Mouse (Mus musculus) kidney, postnatal 0 days (tissue): ENCODE measurements around the gene Dyrk3. TPM values are rescaled to one million over a fixed set of nuclear protein-coding genes. Genes with fewer than 3 reads are reported as not detected.
A peak's percentile ranks its signal among the peaks of the same experiment; 100 is the strongest.
"Not testable (repeated sequence)": the region's sequence is repeated elsewhere in the genome, so short reads cannot be mapped to it uniquely, and the experiment has no call there.

ENCODE experiments used
- ATAC-seq: fragments of 200-750 bp; cut with Nextera tagmentation; replicated peaks from 2 replicates; pipeline ENCODE4 v1.8.0; 2017; ENCODE audit warnings: low read depth, moderate number of reproducible peaks, moderate TSS enrichment, moderate library complexity; ENCODE audit not compliant: low FRiP score
- DNase-seq: peaks from one replicate; pipeline ENCODE4 v3.0.0-alpha.2; 2016; ENCODE audit warnings: low spot score
- H3K27ac ChIP-seq: fragments of 300-500 bp; sonication (generic); 2 replicates; pipeline ENCODE4 v1.5.1; 2014; ENCODE audit warnings: mild to moderate bottlenecking
- H3K27me3 ChIP-seq: fragments of 300-500 bp; sonication (generic); 2 replicates; pipeline ENCODE4 v1.6.1; 2014; ENCODE audit warnings: low read length, mixed read lengths; ENCODE audit not compliant: insufficient read depth
- H3K36me3 ChIP-seq: fragments of 300-500 bp; sonication (generic); 2 replicates; pipeline ENCODE4 v1.6.1; 2014; ENCODE audit warnings: low read length, mixed read lengths; ENCODE audit not compliant: insufficient read depth
- H3K4me1 ChIP-seq: fragments of 300-500 bp; sonication (generic); replicated peaks from 2 replicates; pipeline ENCODE4 v1.6.1; 2014; ENCODE audit warnings: antibody characterized with exemption, low read length, mixed read lengths; ENCODE audit not compliant: insufficient read depth
- H3K4me2 ChIP-seq: fragments of 300-500 bp; sonication (generic); 2 replicates; pipeline ENCODE4 v1.6.1; 2014; ENCODE audit warnings: mild to moderate bottlenecking, low read length, moderate library complexity, mixed read lengths
- H3K4me3 ChIP-seq: fragments of 300-500 bp; sonication (generic); replicated peaks from 2 replicates; pipeline ENCODE4 v1.5.1; 2014; ENCODE audit warnings: low read depth, low read length
- H3K9ac ChIP-seq: fragments of 300-500 bp; sonication (generic); 2 replicates; pipeline ENCODE4 v1.6.1; 2014; ENCODE audit warnings: low read depth, low read length
- H3K9me3 ChIP-seq: fragments of 300-500 bp; sonication (generic); replicated peaks from 2 replicates; pipeline ENCODE4 v1.6.1; 2016; ENCODE audit warnings: low read length, inconsistent platforms, mixed read lengths
- CTCF ChIP-seq: IDR thresholded peaks from 2 replicates; pipeline ENCODE4 v1.5.1; 2016; ENCODE audit warnings: antibody characterized with exemption, low read depth, mild to moderate bottlenecking, moderate library complexity
- WGBS: fragments of 180-500 bp; shearing (Covaris S2); extraction: QIAGEN DNeasy Blood & Tissue Kit; methylation state at CpG from one replicate; pipeline ENCODE4 v1.1.7; 2014; 5-methylcytosine and 5-hydroxymethylcytosine counted together
- polyA plus RNA-seq: library from polyadenylated mRNA; unstranded; fragments of >200 nt; fragmentation: Nextera tagmentation; extraction: Ambion mirVana; gene quantifications from 2 replicates; pipeline ENCODE4 v1.2.1, GENCODE M21; 2015

Gene Dyrk3
- polyA plus RNA-seq, 1 experiment from 2014 or later, result 5.2 TPM

GRCm38 (mm10) chr1:131161091-131161490 is 23.0 kb upstream of the Dyrk3 start:
- no peak for TF ChIP-seq CTCF
- Histone ChIP-seq H3K4me2 (no peak overlapping the region), H3K9me3 (no peaks in the 10 kb centered on the region), H3K27ac (no peak overlapping the region), H3K9ac (no peak overlapping the region), H3K4me3 (no peak overlapping the region), H3K4me1 (no peaks in the 10 kb centered on the region), H3K36me3 (peaks cover 46% of the 10 kb centered on the region), H3K27me3 (no peaks in the 10 kb centered on the region)
- DNase-seq (no peak), ATAC-seq (no peak)
- 82% methylated on average over 11 of the region's 11 CpGs for WGBS

DNA sequence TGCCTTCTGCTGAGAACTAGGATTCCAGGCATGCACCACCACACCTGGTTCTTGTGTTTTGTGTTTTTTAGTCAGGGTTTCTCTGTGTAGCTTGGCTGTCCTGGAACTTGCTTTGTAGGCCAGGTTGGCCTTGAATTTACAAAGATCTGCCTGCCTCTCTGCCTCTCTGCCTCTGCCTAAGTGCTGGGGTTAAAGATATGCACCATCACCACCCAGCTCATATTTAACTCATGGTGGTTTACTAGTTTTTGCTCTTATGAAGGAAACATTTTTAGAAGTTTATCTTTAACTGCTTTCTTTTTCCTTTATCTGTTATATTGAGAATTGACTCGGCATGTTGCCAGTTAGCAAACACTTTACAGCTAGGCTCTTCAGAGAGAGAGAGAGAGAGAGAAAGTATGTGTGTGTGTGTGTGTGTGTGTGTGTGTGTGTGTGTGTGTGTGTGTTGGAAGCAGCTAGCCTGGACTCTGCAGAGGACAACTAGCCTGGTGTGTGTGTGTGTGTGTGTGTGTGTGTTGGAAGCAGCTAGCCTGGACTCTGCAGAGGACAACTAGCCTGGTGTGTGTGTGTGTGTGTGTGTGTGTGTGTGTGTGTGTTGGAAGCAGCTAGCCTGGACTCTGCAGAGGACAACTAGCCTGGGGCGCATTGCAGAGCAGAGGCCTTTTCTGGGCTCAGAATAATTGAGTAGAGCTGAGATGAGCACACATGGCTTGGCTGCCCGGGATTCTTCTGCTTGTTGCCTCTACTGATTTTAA is 21.6 kb upstream of the Dyrk3 start:
- not testable (repeated sequence) for ATAC-seq, H3K4me3 ChIP-seq, H3K27ac ChIP-seq, H3K9ac ChIP-seq, H3K27me3 ChIP-seq, H3K4me2 ChIP-seq, DNase-seq, H3K9me3 ChIP-seq, H3K4me1 ChIP-seq
- peaks cover 44% of the 10 kb centered on the region for H3K36me3 ChIP-seq
- 81% methylated on average over 3 of the region's 3 CpGs for WGBS

DNA sequence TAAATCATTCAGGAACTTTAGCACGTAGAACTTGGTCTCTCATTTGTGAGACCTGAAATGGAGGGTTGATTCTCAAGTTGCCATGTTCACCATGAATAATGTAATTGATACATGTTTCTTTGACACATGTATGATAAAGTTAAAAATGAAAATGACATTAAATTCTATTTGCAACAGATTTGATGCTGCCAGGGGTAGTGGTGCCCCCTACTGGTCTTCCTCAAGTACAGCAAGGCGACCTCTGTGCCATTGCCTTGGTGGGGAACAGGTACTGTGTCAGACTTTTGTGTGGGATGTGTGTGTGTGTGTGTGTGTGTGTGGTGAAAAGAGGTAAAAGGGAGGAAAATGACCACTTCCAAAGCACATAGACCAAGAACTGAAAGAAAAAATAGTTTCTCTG is 17.3 kb upstream of the Dyrk3 start:
- no peak overlapping the region for H3K4me3 ChIP-seq
- H3K9me3 ChIP-seq, result no peaks in the 10 kb centered on the region
- DNase-seq (peak; percentile 49), ATAC-seq (no peak)
- no peaks in the 10 kb centered on the region; the same call in 1 of the 2 replicates for H3K4me1 ChIP-seq
- peak; percentile 90 for TF ChIP-seq CTCF
- H3K27ac ChIP-seq, result no peak overlapping the region
- peaks cover 12% of the 10 kb centered on the region; the same call in 1 of the 2 replicates for H3K36me3 ChIP-seq
- no peak overlapping the region for H3K4me2 ChIP-seq
- 66% methylated on average over 2 of the region's 2 CpGs for WGBS
- H3K27me3 ChIP-seq, result no peaks in the 10 kb centered on the region
- no peak overlapping the region for H3K9ac ChIP-seq

GRCm38 (mm10) chr1:131153018-131153629 is 15.0 kb upstream of the Dyrk3 start, which contains the start of gene Eif2d:
Gene Eif2d (plus strand): TSS chr1:131153181.
- Histone ChIP-seq H3K4me2 (peak within 1 kb of the TSS; percentile 81), H3K9ac (peak within 1 kb of the TSS; percentile 80), H3K27me3 (no peaks in the 10 kb centered on the region), H3K4me1 (no peaks in the 10 kb centered on the region; the same call in 1 of the 2 replicates), H3K36me3 (0 out of 2 replicates have a peak, but pooled peaks cover 4% of the 10 kb centered on the region), H3K9me3 (no peaks in the 10 kb centered on the region), H3K27ac (peak within 1 kb of the TSS; percentile 68; the same call in 1 of the 2 replicates), H3K4me3 (peak within 1 kb of the TSS; percentile 74)
- TF ChIP-seq CTCF, result no peak
- DNase-seq, result peak; percentile 92
- under 1% methylated on average over 27 of the region's 27 CpGs for WGBS
- peak; percentile 97 for ATAC-seq

- H3K4me1 ChIP-seq, result no peaks in the 10 kb centered on the region; the same call in 1 of the 2 replicates
- ATAC-seq (no peak), DNase-seq (no peak)
- no peak overlapping the region for H3K9ac ChIP-seq
- no peak overlapping the region for H3K4me2 ChIP-seq
- TF ChIP-seq CTCF, result no peak
- no peaks in the 10 kb centered on the region for H3K9me3 ChIP-seq
- no peak overlapping the region for H3K27ac ChIP-seq
- no peaks in the 10 kb centered on the region for H3K27me3 ChIP-seq
- 75% methylated on average over 1 of the region's 1 CpGs for WGBS
- no peak overlapping the region for H3K4me3 ChIP-seq
- no peaks in the 10 kb centered on the region for H3K36me3 ChIP-seq
Measured at GRCm38 (mm10) chr1:131149496-131149895, 11.4 kb upstream of the Dyrk3 start.

DNA sequence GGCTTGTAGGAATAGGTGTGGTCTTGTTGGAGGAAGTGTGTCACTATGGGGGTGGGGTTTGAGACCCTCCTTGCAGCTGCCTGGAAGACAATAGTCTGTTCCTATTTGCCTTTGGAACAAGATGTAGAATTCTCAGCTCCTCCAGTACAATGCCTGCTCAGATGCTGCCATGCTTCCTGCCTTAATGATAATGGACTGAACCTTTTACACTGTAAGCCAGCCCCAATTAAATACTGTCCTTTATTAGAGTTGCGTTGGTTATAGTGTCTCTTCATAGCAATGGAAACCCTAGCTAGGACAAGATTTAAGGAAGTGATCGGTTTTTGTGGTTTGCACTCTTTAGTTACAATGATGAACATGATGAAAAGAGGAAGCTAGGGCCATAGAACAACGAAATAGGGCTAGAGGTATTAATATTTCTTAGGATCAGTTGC is 8.1 kb upstream of the Dyrk3 start:
- Histone ChIP-seq H3K9me3 (no peaks in the 10 kb centered on the region), H3K27ac (no peak overlapping the region), H3K4me1 (no peaks in the 10 kb centered on the region), H3K4me3 (no peak overlapping the region), H3K9ac (no peak overlapping the region), H3K4me2 (no peak overlapping the region), H3K27me3 (no peaks in the 10 kb centered on the region), H3K36me3 (no peaks in the 10 kb centered on the region)
- TF ChIP-seq CTCF, result no peak
- DNase-seq (no peak), ATAC-seq (no peak)
- 83% methylated on average over 3 of the region's 3 CpGs for WGBS

GRCm38 (mm10) chr1:131145222-131145621 is 7.1 kb upstream of the Dyrk3 start:
- H3K9me3 ChIP-seq, ATAC-seq, DNase-seq, H3K27ac ChIP-seq, H3K4me1 ChIP-seq, H3K36me3 ChIP-seq, H3K9ac ChIP-seq, H3K27me3 ChIP-seq, H3K4me3 ChIP-seq, H3K4me2 ChIP-seq: not testable (repeated sequence)
- 90% methylated on average over 3 of the region's 3 CpGs for WGBS
